Mouse (Mus musculus): ENCODE measurements around the gene A530032D15Rik.
"Not testable (repeated sequence)": the region's sequence is repeated elsewhere in the genome, so short reads cannot be mapped to it uniquely, and the experiment has no call there.

The A530032D15Rik gene

DNA sequence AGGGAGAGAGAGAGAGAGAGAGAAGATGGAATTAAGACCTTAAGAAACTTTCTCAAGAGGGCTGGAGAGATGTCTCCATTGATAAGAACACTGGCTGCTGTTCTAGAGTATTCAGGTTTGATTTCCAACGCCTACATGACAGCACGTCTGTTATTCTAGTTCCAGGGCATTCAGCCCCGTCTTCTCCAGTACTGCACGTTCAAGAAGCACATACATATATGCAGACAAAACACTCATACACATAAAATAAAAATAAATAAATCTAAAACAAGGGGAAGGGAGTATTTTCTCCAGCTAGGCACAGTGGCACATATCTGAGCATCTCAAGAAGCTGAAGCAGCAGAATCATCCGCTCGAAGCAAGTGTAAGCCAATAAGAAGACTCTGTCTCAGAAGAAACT is 73.9 kb downstream of the A530032D15Rik start:
- DNase-seq (ENCODE audit: low spot score): not testable (repeated sequence)

DNA sequence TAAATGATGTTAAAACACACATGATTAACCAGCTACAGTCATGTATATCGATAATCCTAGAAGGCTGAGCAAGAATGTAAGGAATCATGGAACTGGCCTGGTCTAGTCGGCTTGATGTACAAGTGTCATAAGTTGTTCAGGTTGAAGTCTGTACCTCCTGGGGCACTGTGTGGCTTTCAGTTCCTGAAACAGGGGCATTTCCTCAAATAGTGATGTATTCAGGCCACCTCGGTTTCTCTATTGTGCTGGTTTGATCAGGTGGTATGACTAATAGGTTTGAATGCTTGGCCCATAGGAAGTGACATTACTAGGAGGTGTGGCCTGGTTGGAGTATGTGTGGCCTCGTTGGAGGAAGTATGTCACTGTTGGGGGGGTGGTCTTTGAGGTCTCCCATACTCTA is 75.3 kb downstream of the A530032D15Rik start:
- DNase-seq (ENCODE audit: low spot score): not testable (repeated sequence)

DNA sequence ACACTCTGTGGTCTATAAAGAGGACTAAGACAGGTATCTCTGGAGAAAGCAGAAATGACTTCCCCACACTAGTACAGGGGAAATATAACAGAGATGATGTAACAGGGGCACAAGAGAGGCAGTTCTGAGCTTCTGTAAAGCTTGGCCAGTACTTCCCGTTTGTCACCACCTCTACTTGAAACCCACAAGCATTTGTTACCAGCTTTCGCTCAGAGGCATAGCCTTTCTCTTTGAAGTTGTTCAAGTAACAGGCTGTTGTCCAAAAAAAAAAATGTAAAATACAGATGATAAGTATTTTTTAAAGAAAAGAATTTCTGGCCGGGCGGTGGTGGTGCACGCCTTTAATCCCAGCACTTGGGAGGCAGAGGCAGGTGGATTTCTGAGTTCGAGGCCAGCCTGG is 76.0 kb downstream of the A530032D15Rik start:
- DNase-seq (ENCODE audit: low spot score): not testable (repeated sequence)

Data from embryo, embryonic 10.5 days (tissue).